Mouse (Mus musculus): Measurements from ENCODE around the gene Gpr84.

Gene Gpr84

GRCm38 (mm10) chr15:103305792-103306645 is 4.4 kb downstream of the Gpr84 start:
- peak; percentile 49 for DNase-seq (ENCODE audit: low spot score)

GRCm38 (mm10) chr15:103305070-103305678 is 5.2 kb downstream of the Gpr84 start:
- peak; percentile 99 for DNase-seq (ENCODE audit: low spot score)

- DNase-seq (ENCODE audit: low spot score): no peak
These were observed 5.8 kb downstream of the Gpr84 start for GRCm38 (mm10) chr15:103304616-103304969.

GRCm38 (mm10) chr15:103303916-103304615 is 6.3 kb downstream of the Gpr84 start:
- DNase-seq (ENCODE audit: low spot score): peak; percentile 77

GRCm38 (mm10) chr15:103302341-103303021 is 7.9 kb downstream of the Gpr84 start:
- peak; percentile 78 for DNase-seq (ENCODE audit: low spot score)

GRCm38 (mm10) chr15:103301547-103302340 is 8.7 kb downstream of the Gpr84 start:
- DNase-seq (ENCODE audit: low spot score): peak; percentile 68

- peak; percentile 81 for DNase-seq (ENCODE audit: low spot score)
These were observed 9.4 kb downstream of the Gpr84 start for GRCm38 (mm10) chr15:103301046-103301445.

GRCm38 (mm10) chr15:103300560-103300959 is 9.9 kb downstream of the Gpr84 start:
- DNase-seq (ENCODE audit: low spot score): peak; percentile 51

- DNase-seq (ENCODE audit: low spot score): peak; percentile 83
These were observed 10.3 kb downstream of the Gpr84 start for GRCm38 (mm10) chr15:103300067-103300471.

GRCm38 (mm10) chr15:103299644-103300043 is 10.8 kb downstream of the Gpr84 start:
- no peak for DNase-seq (ENCODE audit: low spot score)

- DNase-seq (ENCODE audit: low spot score): no peak
These were observed 11.4 kb downstream of the Gpr84 start for GRCm38 (mm10) chr15:103298861-103299616.

GRCm38 (mm10) chr15:103298026-103298425 is 12.4 kb downstream of the Gpr84 start:
- no peak for DNase-seq (ENCODE audit: low spot score)

- no peak for DNase-seq (ENCODE audit: low spot score)
These were observed 13.1 kb downstream of the Gpr84 start for GRCm38 (mm10) chr15:103297313-103297712.

- peak; percentile 66 for DNase-seq (ENCODE audit: low spot score)
These were observed 14.6 kb downstream of the Gpr84 start for GRCm38 (mm10) chr15:103295851-103296250.

- DNase-seq (ENCODE audit: low spot score): no peak
These were observed 15.8 kb downstream of the Gpr84 start for GRCm38 (mm10) chr15:103294649-103295048.

- no peak for DNase-seq (ENCODE audit: low spot score)
These were observed 17.0 kb downstream of the Gpr84 start for GRCm38 (mm10) chr15:103293375-103293774.

GRCm38 (mm10) chr15:103292673-103293345 is 17.6 kb downstream of the Gpr84 start:
- no peak for DNase-seq (ENCODE audit: low spot score)

GRCm38 (mm10) chr15:103290843-103291242 is 19.6 kb downstream of the Gpr84 start:
- no peak for DNase-seq (ENCODE audit: low spot score)

- DNase-seq (ENCODE audit: low spot score): no peak
These were observed 20.0 kb downstream of the Gpr84 start for GRCm38 (mm10) chr15:103290417-103290816.

GRCm38 (mm10) chr15:103289600-103289999 is 20.8 kb downstream of the Gpr84 start:
- no peak for DNase-seq (ENCODE audit: low spot score)

Data from embryo, embryonic 10 days (tissue).